In the genomic region with DNA sequence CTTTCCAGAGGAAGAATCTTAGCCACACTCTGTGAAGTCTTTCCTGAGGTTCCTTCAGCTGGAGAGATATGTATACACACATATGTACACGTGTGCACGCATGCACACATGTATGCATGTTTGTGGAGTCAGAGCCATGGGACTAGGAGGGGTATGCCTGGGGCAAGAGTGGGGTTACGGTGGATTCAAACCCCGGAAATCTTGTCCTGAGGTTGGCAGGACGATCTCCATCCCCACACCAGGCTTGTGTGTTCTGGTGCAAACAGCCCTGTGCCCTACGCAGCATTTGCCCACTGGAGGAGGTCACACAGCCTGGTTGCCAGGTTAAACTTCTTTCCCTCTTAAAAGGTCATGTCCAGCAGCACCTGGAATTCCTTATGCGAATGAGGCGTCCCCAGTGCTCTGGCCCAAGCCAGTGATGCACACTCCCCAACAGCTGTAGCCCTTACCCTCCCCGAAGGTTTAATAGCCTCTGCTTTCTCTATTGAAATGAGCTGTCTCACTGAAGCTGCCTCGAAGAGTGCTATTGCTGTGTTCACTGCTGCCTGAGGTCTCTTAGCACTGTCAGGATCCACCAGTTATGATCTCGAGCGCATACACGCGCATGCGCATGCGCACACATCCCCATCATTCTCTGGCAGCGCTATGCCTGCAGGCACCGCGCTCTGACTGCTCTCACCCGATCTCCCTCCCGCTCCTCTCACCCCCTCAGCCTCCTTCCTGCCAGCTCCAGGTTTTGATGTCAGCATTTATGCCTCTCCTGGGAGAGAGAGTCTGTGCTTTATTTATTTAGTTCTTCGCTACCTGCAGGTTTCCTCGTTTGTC, we compare ENCODE assay signal across 8 mouse cellular contexts.
DNase-seq lines count a peak whose midpoint lies in the region; ATAC-seq and TF ChIP-seq lines count a peak whose summit lies in the region.

No protein-coding gene starts in this region.

- H3K27ac ChIP-seq in kidney, postnatal 0 days = no peak overlapping the region
- no peak overlapping the region for H3K27ac ChIP-seq in limb, embryonic 15.5 days
- peak overlapping the region; percentile 82 for H3K27ac ChIP-seq in neural tube, embryonic 14.5 days (ENCODE audit: low read depth, low read length)

- H3K27me3 ChIP-seq in kidney, postnatal 0 days (ENCODE audit: insufficient read depth, low read length) = no peaks in the 10 kb centered on the region
- no peaks in the 10 kb centered on the region for H3K27me3 ChIP-seq in limb, embryonic 15.5 days
- H3K27me3 ChIP-seq in neural tube, embryonic 14.5 days (ENCODE audit: control insufficient read depth, insufficient read depth, low read length) = no peaks in the 10 kb centered on the region

- DNase-seq in heart, adult 11 months = peak; percentile 89
- DNase-seq in heart, adult 9 months (ENCODE audit: low spot score in 2 of 2) = no peak
- peak; percentile 77 to 87 for DNase-seq in cerebellum, postnatal 25 days
- peak; percentile 62 to 78 for DNase-seq in frontal cortex, postnatal 36 days (ENCODE audit: low spot score in 2 of 2)
- DNase-seq in kidney, postnatal 0 days (ENCODE audit: low spot score) = peak; percentile 20
- peak; percentile 48 for DNase-seq in thymus, postnatal 25 days

- no peak overlapping the region for H3K9ac ChIP-seq in kidney, postnatal 0 days (ENCODE audit: low read depth, low read length)
- H3K9ac ChIP-seq in limb, embryonic 15.5 days = no peak overlapping the region
- 0 out of 2 replicates have a peak overlapping the region, but pooled peaks have one; percentile 11 for H3K9ac ChIP-seq in neural tube, embryonic 14.5 days (replicated peaks; ENCODE audit: low read depth, low read length)

- no peak for TF ChIP-seq CTCF in kidney, postnatal 0 days (IDR thresholded peaks at IDR 0.05; ENCODE audit: low read depth)

- no peaks in the 10 kb centered on the region for H3K9me3 ChIP-seq in kidney, postnatal 0 days (replicated peaks; ENCODE audit: low read length)
- H3K9me3 ChIP-seq in limb, embryonic 15.5 days = no peaks in the 10 kb centered on the region
- H3K9me3 ChIP-seq in neural tube, embryonic 14.5 days (ENCODE audit: control insufficient read depth, low read length) = no peaks in the 10 kb centered on the region

- ATAC-seq in kidney, postnatal 0 days (replicated peaks; ENCODE audit: low FRiP score, low read depth) = peak; percentile 40; the same call in 1 of the 2 replicates
- ATAC-seq in limb, embryonic 15.5 days (ENCODE audit: insufficient number of reproducible peaks, low FRiP score, low TSS enrichment, low read depth) = no peak
- ATAC-seq in neural tube, embryonic 14.5 days (ENCODE audit: low read depth) = peak; percentile 97

- WGBS in kidney, postnatal 0 days = 73% methylated on average over 23 of the region's 23 CpGs
- 58% methylated on average over 23 of the region's 23 CpGs for WGBS in limb, embryonic 15.5 days
- WGBS in neural tube, embryonic 14.5 days = 42% methylated on average over 23 of the region's 23 CpGs

- no peaks in the 10 kb centered on the region for H3K4me1 ChIP-seq in kidney, postnatal 0 days (replicated peaks; ENCODE audit: insufficient read depth, low read length)
- H3K4me1 ChIP-seq in limb, embryonic 15.5 days = 0 out of 2 replicates have a peak, but pooled peaks cover 3% of the 10 kb centered on the region
- H3K4me1 ChIP-seq in neural tube, embryonic 14.5 days (ENCODE audit: control insufficient read depth, insufficient read depth, low read length) = peaks cover 4% of the 10 kb centered on the region; the same call in 1 of the 2 replicates

- peak overlapping the region; percentile 8 for H3K4me2 ChIP-seq in kidney, postnatal 0 days (ENCODE audit: low read length)
- H3K4me2 ChIP-seq in limb, embryonic 15.5 days = peak overlapping the region; percentile 17; the same call in 1 of the 2 replicates
- H3K4me2 ChIP-seq in neural tube, embryonic 14.5 days (ENCODE audit: low read depth, low read length) = peak overlapping the region; percentile 36

- H3K36me3 ChIP-seq in kidney, postnatal 0 days (ENCODE audit: insufficient read depth, low read length) = no peaks in the 10 kb centered on the region
- H3K36me3 ChIP-seq in limb, embryonic 15.5 days = peaks cover 34% of the 10 kb centered on the region
- no peaks in the 10 kb centered on the region for H3K36me3 ChIP-seq in neural tube, embryonic 14.5 days (ENCODE audit: control insufficient read depth, insufficient read depth, low read length)

- H3K4me3 ChIP-seq in kidney, postnatal 0 days (replicated peaks; ENCODE audit: low read depth, low read length) = no peak overlapping the region
- H3K4me3 ChIP-seq in limb, embryonic 15.5 days = no peak overlapping the region
- H3K4me3 ChIP-seq in neural tube, embryonic 14.5 days (ENCODE audit: low read depth, low read length) = peak overlapping the region; percentile 9; the same call in 1 of the 2 replicates

Comparison
In these comparisons a context has a peak if more than half of its experiments do, and no peak if none do; other contexts are left out.
1. DNase-seq: peak in heart, adult 11 months (single experiment), cerebellum, postnatal 25 days (2 of 2), frontal cortex, postnatal 36 days (2 of 2), kidney, postnatal 0 days (single experiment) and thymus, postnatal 25 days (single experiment); none in heart, adult 9 months (0 of 2).
2. Peak in every context shown above with its lines, with median percentiles within 50 percentile points of each other: H3K4me2 ChIP-seq.